Mouse (Mus musculus): ENCODE measurements at regions not wholly inside any gene's neighbourhood (a gene's known extent, or its start where the extent isn't known, plus 50 kb on each side); places are given as distances from the start of the nearest gene placed in this dataset.

- TF ChIP-seq EP300 (IDR thresholded peaks at IDR 0.05; ENCODE audit: low read depth) (no peak), CTCF (IDR thresholded peaks at IDR 0.05; ENCODE audit: low read depth) (no peak)
These were observed 197.4 kb downstream of the Casp12 start for GRCm38 (mm10) chr9:5542604-5543003.
